Mouse (Mus musculus) testis, adult 2 months (tissue): ENCODE results near the gene Tmcc3.
"Not testable (repeated sequence)": the region's sequence is repeated elsewhere in the genome, so short reads cannot be mapped to it uniquely, and the experiment has no call there.

Source experiments
- CTCF ChIP-seq: fragments of 200-500 bp; IDR thresholded peaks from 2 replicates; pipeline ENCODE4 v1.5.1; 2012; ENCODE audit warnings: low read depth, mild to moderate bottlenecking, inconsistent platforms, low read length, moderate library complexity; ENCODE audit not compliant: control insufficient read depth, insufficient read depth, insufficient replicate concordance
- POLR2A ChIP-seq: fragments of 200-500 bp; IDR thresholded peaks from 2 replicates; pipeline ENCODE4 v1.6.1; 2012; ENCODE audit warnings: low read depth, mild to moderate bottlenecking, inconsistent platforms, low read length, moderate library complexity; ENCODE audit not compliant: control insufficient read depth

- TF ChIP-seq CTCF, POLR2A: not testable (repeated sequence)
Observed at GRCm38 (mm10) chr10:94599846-94600245, 288.1 kb downstream of the Tmcc3 start.
